Mouse (Mus musculus) MEL-GATA-1-ER (cell line): ENCODE measurements around the gene Hist1h2ba.

Source experiments
- DNase-seq: peaks from one replicate; pipeline ENCODE4 v3.0.0-alpha.2; 2012; ENCODE audit warnings: low read depth; ENCODE audit errors: extremely low read depth

Hist1h2ba gene

GRCm38 (mm10) chr13:23910121-23910520, 23.8 kb downstream of the Hist1h2ba start:
- DNase-seq = no peak

- no peak for DNase-seq
These were observed 27.1 kb downstream of the Hist1h2ba start for GRCm38 (mm10) chr13:23906906-23907305.

- DNase-seq = no peak
These were observed 35.7 kb downstream of the Hist1h2ba start for GRCm38 (mm10) chr13:23898242-23898641.

DNA sequence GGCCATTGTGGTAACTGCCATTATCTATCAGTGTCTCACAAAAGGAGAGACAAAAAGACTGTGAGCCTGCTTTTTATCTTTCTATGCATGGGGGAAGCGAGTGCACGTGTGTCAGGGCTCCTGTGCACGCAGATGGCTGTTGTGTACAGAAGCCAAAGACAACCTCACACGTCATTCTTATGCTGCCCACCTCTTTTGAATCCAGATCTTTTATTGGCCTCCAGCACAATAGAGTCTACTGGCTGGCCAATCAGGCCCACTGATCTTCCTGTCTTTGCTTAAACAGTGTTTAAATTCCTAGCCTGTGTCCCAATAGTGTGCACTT, 40.7 kb downstream of the Hist1h2ba start:
- DNase-seq = no peak

- DNase-seq = no peak
These were observed 41.2 kb downstream of the Hist1h2ba start for GRCm38 (mm10) chr13:23892592-23893268.

- no peak for DNase-seq
These were observed 44.8 kb downstream of the Hist1h2ba start for GRCm38 (mm10) chr13:23889011-23889605.

DNA sequence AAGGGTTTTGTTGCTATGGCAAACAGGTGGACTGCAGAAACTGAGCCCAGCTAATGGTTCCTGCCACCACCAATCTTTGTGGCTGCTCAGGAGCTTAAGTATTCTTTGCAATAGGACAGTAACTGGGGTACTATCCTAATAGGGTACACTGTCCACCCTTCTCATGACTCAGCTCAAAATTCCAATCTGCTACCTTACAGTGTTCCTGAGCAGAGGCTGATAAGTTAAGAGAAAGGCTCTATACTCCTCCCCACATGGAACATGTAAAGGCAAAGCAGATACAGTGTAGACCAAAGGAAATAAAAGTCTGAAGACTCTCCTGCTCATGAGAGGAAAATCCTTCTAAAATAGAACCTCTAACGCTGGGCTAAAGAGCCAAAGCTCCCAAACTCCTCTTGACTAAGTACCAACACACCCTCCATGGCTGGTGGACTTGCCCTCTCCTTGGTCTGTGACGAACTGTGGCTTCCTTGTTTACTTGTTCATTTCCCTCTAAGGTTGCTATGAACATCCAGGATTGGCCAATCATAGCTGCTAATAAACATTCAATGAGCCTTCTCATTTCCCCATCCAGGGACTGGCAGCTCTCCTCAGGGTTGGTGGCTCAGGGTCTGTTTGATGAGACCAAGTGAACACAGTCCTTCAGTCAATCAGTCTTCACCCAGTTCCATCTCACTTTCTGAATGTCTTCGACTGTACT, 46.8 kb downstream of the Hist1h2ba start:
- no peak for DNase-seq

GRCm38 (mm10) chr13:23885540-23885939, 48.4 kb downstream of the Hist1h2ba start:
- DNase-seq = peak; percentile 85
